Mouse (Mus musculus) lung, adult 2 months (tissue): ENCODE results near the gene Snx29.

ENCODE experiments used
- CTCF ChIP-seq: fragments of 200-500 bp; IDR thresholded peaks from 2 replicates; pipeline ENCODE4 v1.5.1; 2011; ENCODE audit warnings: mild to moderate bottlenecking, low read length, control low read depth; ENCODE audit not compliant: insufficient read depth
- POLR2A ChIP-seq: fragments of 200-500 bp; IDR thresholded peaks from 2 replicates; pipeline ENCODE4 v1.6.1; 2011; ENCODE audit warnings: low read depth, mild to moderate bottlenecking, control low read depth, low read length, borderline replicate concordance; ENCODE audit errors: extremely low read depth

DNA sequence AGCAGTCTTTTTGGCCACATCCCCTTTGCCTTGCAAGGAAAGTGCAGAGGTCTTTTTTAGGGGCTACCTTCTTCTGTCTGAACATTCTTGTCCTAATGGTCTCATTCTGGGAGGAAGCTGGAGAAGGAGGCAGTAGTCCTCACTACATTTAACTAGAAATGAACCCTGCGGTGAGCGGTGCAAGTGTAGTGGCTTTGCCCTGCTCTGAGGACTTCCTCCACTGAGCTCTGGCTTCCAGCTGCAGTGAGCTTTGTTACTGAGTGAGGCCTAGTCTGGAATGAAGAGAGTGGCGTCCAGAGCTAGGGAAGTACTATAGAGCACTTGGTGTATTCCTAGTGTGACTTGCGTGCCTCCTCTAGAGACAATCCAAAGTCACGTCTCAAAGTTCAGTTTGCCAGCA is 429.8 kb downstream of the Snx29 start:
- TF ChIP-seq CTCF (no peak), POLR2A (no peak)
